Mouse (Mus musculus): Measurements from ENCODE around the gene Abcb9. TPM values are rescaled to one million over a fixed set of nuclear protein-coding genes. Genes with fewer than 3 reads are reported as not detected.

Abcb9 gene
- polyA plus RNA-seq, 1 experiment, result 3.8 TPM

DNA sequence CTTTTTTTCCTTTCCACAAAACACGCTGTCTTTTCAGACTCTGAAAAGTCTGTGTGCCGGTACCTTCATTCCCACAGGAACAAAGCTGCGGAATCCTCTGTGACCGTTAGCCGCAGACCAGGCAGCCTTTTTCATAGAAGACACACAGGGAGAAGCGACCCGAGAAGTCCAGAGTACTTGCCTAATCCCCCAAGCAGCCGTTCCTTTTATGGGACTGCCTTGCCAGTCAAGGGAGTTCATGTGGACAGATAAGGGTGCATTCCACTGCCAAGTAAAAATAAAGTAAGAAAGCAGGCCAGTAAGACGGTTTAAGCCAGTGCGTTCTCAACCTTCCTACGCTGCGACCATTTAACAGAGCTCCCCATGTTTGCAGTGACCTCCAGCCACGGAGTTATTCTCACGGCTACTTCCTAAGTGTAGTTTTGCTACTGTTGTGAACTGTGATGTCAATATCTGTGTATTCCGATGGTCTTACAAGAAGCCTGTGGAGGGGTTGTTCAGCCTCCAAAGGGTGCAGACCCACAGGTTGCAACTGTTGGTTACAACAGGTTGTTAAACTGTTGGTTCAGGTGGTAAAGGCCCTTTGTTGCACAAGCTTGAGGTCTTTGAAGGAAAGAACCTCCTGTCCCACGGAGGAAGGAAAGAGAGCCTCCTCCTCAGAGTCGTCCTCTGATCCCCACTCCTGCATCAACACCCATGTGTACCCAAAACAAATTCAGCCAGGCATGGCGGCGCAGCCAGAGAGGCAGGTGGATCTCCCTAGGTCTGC, 67.7 kb downstream of the Abcb9 start:
- TF ChIP-seq CTCF (IDR thresholded peaks at IDR 0.05; ENCODE audit: borderline replicate concordance, insufficient read depth, low read length) (no peak), POLR2A (IDR thresholded peaks at IDR 0.05; ENCODE audit: low read depth, low read length) (no peak)
- H3K27ac ChIP-seq (ENCODE audit: insufficient read depth, low read length), result 0 out of 2 replicates have a peak overlapping the region, but pooled peaks have one; percentile 20
- H3K4me3 ChIP-seq (ENCODE audit: insufficient read depth, low read length), result no peak overlapping the region
- peaks cover 14% of the 10 kb centered on the region for H3K4me1 ChIP-seq (ENCODE audit: control insufficient read depth, insufficient read depth, low read length)

DNA sequence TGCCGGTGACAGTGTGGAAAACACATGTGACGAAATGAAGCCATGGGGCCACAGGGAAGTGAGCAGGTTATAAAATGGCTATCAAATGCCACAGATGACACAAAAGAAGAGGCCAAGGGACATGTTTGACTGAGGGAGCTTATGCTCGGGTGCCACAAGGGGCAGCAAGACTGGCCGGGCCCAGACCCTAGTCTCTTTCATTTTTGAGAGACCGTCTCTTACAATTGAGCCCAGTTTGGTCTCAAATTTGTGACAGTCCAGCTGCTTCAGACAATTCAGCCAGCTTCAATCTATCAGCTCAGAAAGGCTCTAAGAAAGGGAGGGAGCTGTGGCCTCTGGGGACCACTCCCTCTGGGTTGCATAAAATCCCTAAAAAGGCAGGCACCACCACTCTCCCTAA, 69.0 kb downstream of the Abcb9 start:
- no peak overlapping the region for H3K27ac ChIP-seq (ENCODE audit: insufficient read depth, low read length)
- no peak overlapping the region for H3K4me3 ChIP-seq (ENCODE audit: insufficient read depth, low read length)
- peaks cover 14% of the 10 kb centered on the region for H3K4me1 ChIP-seq (ENCODE audit: control insufficient read depth, insufficient read depth, low read length)
- TF ChIP-seq CTCF (IDR thresholded peaks at IDR 0.05; ENCODE audit: borderline replicate concordance, insufficient read depth, low read length) (no peak), POLR2A (IDR thresholded peaks at IDR 0.05; ENCODE audit: low read depth, low read length) (no peak)

DNA sequence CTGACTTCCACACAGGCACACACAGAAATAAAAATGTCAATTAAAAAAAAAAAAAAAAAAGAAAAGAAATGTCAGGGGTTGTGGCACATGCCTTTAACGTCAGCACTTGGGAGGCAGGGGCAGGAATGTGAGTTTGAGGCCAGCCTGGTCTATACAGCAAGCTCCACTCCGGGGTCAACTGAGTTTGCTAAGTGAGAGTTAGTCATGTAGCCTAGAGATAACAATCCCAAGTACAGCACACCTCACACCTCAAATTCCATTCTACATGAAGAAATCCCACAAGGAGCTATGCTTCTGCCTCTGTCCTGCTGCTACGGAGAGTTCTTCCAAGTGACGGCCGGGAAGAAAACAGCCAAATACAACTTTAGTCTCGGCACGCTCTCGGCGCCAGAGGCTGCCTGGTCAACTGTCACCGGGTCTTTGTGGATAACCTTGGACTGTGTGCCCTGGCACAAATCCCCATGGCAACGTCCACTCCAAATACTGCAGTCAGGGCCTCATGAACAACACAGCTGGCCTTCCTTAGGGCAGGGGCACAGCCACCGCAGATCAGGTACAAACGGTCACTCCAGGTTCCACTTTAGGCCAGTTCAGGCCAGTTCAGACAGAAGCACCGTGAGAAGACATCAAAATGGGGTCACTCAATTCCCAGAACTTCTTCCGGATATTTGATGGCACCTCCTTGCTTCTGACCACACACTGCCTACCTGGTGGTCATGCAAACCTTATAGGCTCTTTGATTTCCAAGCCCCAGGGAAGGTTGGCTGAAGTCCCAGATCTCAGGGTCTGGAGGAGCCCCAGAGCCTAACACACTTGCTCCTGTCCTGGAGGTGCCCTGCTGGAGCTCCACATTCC, 69.8 kb downstream of the Abcb9 start:
- TF ChIP-seq CTCF (IDR thresholded peaks at IDR 0.05; ENCODE audit: borderline replicate concordance, insufficient read depth, low read length) (no peak), POLR2A (IDR thresholded peaks at IDR 0.05; ENCODE audit: low read depth, low read length) (no peak)
- H3K4me1 ChIP-seq (ENCODE audit: control insufficient read depth, insufficient read depth, low read length), result peaks cover 14% of the 10 kb centered on the region
- H3K4me3 ChIP-seq (ENCODE audit: insufficient read depth, low read length), result no peak overlapping the region
- H3K27ac ChIP-seq (ENCODE audit: insufficient read depth, low read length), result no peak overlapping the region

GRCm38 (mm10) chr5:124025146-124025545, 70.5 kb downstream of the Abcb9 start:
- Histone ChIP-seq H3K4me1 (ENCODE audit: control insufficient read depth, insufficient read depth, low read length) (peaks cover 14% of the 10 kb centered on the region), H3K27ac (ENCODE audit: insufficient read depth, low read length) (no peak overlapping the region), H3K4me3 (ENCODE audit: insufficient read depth, low read length) (no peak overlapping the region)
- no peak for TF ChIP-seq POLR2A (IDR thresholded peaks at IDR 0.05; ENCODE audit: low read depth, low read length)
- TF ChIP-seq CTCF (IDR thresholded peaks at IDR 0.05; ENCODE audit: borderline replicate concordance, insufficient read depth, low read length), result no peak

DNA sequence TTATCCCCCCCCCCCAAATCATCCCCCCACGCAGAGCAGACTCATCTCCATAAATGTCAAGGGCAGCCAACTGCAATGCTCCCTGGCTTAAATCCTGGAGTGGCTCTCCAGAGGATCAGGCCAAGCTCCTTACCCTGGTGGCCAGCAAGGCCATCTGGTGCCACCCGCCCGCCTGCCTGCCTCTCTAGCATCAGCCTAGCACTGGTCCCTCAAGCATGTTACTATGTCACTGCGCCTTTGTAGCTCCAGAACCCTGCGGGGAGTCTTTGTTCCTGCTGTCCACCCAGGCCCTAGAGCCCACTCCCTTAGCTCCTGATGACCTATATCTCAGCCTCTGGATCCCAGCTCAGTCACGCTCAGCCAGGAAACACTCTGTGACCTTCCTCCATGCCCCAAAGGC, 70.9 kb downstream of the Abcb9 start:
- H3K4me1 ChIP-seq (ENCODE audit: control insufficient read depth, insufficient read depth, low read length), result peaks cover 12% of the 10 kb centered on the region
- H3K4me3 ChIP-seq (ENCODE audit: insufficient read depth, low read length), result no peak overlapping the region
- no peak overlapping the region for H3K27ac ChIP-seq (ENCODE audit: insufficient read depth, low read length)
- TF ChIP-seq CTCF (IDR thresholded peaks at IDR 0.05; ENCODE audit: borderline replicate concordance, insufficient read depth, low read length) (no peak), POLR2A (IDR thresholded peaks at IDR 0.05; ENCODE audit: low read depth, low read length) (no peak)

DNA sequence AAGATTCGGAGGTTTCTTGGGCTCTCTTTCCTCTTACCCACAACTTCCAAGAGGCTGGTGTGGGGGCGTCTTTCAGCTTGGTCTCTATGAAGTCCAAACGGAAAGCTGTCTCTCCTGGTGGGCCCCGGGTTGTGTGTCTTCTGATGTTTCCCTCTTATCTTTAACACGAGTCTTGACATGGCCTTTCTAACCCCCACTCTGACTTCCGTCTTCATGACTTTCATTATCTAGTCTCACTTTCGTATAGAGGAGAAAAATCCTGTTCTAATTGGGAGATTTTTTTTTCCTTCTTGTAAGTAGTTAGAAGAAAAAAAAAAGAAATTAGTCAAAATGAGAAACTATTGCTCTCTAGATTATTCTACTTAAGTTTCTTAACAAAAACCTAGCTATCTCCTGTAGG, 73.2 kb downstream of the Abcb9 start:
- no peaks in the 10 kb centered on the region; the same call in 1 of the 2 replicates for H3K4me1 ChIP-seq (ENCODE audit: control insufficient read depth, insufficient read depth, low read length)
- TF ChIP-seq CTCF (IDR thresholded peaks at IDR 0.05; ENCODE audit: borderline replicate concordance, insufficient read depth, low read length), result no peak
- TF ChIP-seq POLR2A (IDR thresholded peaks at IDR 0.05; ENCODE audit: low read depth, low read length), result no peak

GRCm38 (mm10) chr5:124021701-124022100, 73.9 kb downstream of the Abcb9 start:
- H3K27ac ChIP-seq (ENCODE audit: insufficient read depth, low read length), result no peak overlapping the region
- no peaks in the 10 kb centered on the region; the same call in 1 of the 2 replicates for H3K4me1 ChIP-seq (ENCODE audit: control insufficient read depth, insufficient read depth, low read length)
- TF ChIP-seq POLR2A (IDR thresholded peaks at IDR 0.05; ENCODE audit: low read depth, low read length) (no peak), CTCF (IDR thresholded peaks at IDR 0.05; ENCODE audit: borderline replicate concordance, insufficient read depth, low read length) (no peak)
- H3K4me3 ChIP-seq (ENCODE audit: insufficient read depth, low read length), result no peak overlapping the region

More for the DNA sequence above, 73.2 kb downstream of the Abcb9 start:
- Histone ChIP-seq H3K4me3 (ENCODE audit: insufficient read depth, low read length) (no peak overlapping the region), H3K27ac (ENCODE audit: insufficient read depth, low read length) (no peak overlapping the region)

- no peaks in the 10 kb centered on the region; the same call in 1 of the 2 replicates for H3K4me1 ChIP-seq (ENCODE audit: control insufficient read depth, insufficient read depth, low read length)
- no peak for TF ChIP-seq POLR2A (IDR thresholded peaks at IDR 0.05; ENCODE audit: low read depth, low read length)
- H3K27ac ChIP-seq (ENCODE audit: insufficient read depth, low read length), result no peak overlapping the region
- no peak overlapping the region for H3K4me3 ChIP-seq (ENCODE audit: insufficient read depth, low read length)
These were observed 74.5 kb downstream of the Abcb9 start for GRCm38 (mm10) chr5:124021148-124021547.

- Histone ChIP-seq H3K27ac (ENCODE audit: insufficient read depth, low read length) (no peak overlapping the region), H3K4me3 (ENCODE audit: insufficient read depth, low read length) (no peak overlapping the region)
These were observed 76.0 kb downstream of the Abcb9 start for GRCm38 (mm10) chr5:124019348-124020216.

More at GRCm38 (mm10) chr5:124019348-124020216, 76.0 kb downstream of the Abcb9 start:
- no peak for TF ChIP-seq POLR2A (IDR thresholded peaks at IDR 0.05; ENCODE audit: low read depth, low read length)
- no peak for TF ChIP-seq CTCF (IDR thresholded peaks at IDR 0.05; ENCODE audit: borderline replicate concordance, insufficient read depth, low read length)
- H3K4me1 ChIP-seq (ENCODE audit: control insufficient read depth, insufficient read depth, low read length), result peaks cover 2% of the 10 kb centered on the region
